Mouse (Mus musculus) small intestine, adult 2 months (tissue): Measurements from ENCODE around the gene Cyp2d9. TPM values are rescaled to one million over a fixed set of nuclear protein-coding genes. Genes with fewer than 3 reads are reported as not detected.
"Not testable (repeated sequence)": the region's sequence is repeated elsewhere in the genome, so short reads cannot be mapped to it uniquely, and the experiment has no call there.

Experiments used
- H3K27ac ChIP-seq: fragments of 200-500 bp; 2 replicates; pipeline ENCODE4 v1.5.1; 2012; ENCODE audit warnings: low read depth, low read length, control low read depth, inconsistent platforms; ENCODE audit not compliant: insufficient read depth
- H3K27me3 ChIP-seq: fragments of 200-500 bp; 2 replicates; pipeline ENCODE4 v1.6.1; 2012; ENCODE audit warnings: mild to moderate bottlenecking, moderate library complexity, low read length, inconsistent platforms; ENCODE audit not compliant: control insufficient read depth, insufficient read depth
- H3K36me3 ChIP-seq: fragments of 200-500 bp; 2 replicates; pipeline ENCODE4 v1.6.1; 2012; ENCODE audit warnings: mild to moderate bottlenecking, low read length, control low read depth, inconsistent platforms; ENCODE audit not compliant: control insufficient read depth, insufficient read depth
- H3K4me1 ChIP-seq: fragments of 200-500 bp; 2 replicates; pipeline ENCODE4 v1.6.1; 2012; ENCODE audit warnings: low read length, inconsistent platforms, mixed read lengths; ENCODE audit not compliant: control insufficient read depth, insufficient read depth, insufficient read length
- H3K4me3 ChIP-seq: fragments of 200-500 bp; 2 replicates; pipeline ENCODE4 v1.5.1; 2012; ENCODE audit warnings: low read depth, mild to moderate bottlenecking, control low read depth, inconsistent platforms, low read length, moderate library complexity
- CTCF ChIP-seq: fragments of 200-500 bp; IDR thresholded peaks from 2 replicates; pipeline ENCODE4 v1.5.1; 2012; ENCODE audit warnings: low read depth, mild to moderate bottlenecking, control low read depth, inconsistent platforms, low read length, moderate library complexity, mixed read lengths; ENCODE audit not compliant: insufficient replicate concordance, insufficient read length; ENCODE audit errors: extremely low read depth
- POLR2A ChIP-seq: fragments of 200-500 bp; IDR thresholded peaks from 2 replicates; pipeline ENCODE4 v1.6.1; 2012; ENCODE audit warnings: low read depth, mild to moderate bottlenecking, control low read depth, inconsistent platforms, low read length, moderate library complexity
- WGBS: fragments of 180-500 bp; shearing (Covaris S2); methylation state at CpG from one replicate; pipeline ENCODE4 v1.1.7; 2018; 5-methylcytosine and 5-hydroxymethylcytosine counted together
- polyA plus RNA-seq: library from polyadenylated mRNA; depleted of rRNA; stranded (reverse); fragments of >200 nt; gene quantifications from 2 replicates; pipeline ENCODE4 v1.2.3, GENCODE M21; 2012; rRNA removed

Gene Cyp2d9
- 0.09 TPM in 1 of 2 replicates, not detected in the other for polyA plus RNA-seq

GRCm38 (mm10) chr15:82433137-82433536 is at the start of gene Cyp2d9:
Cyp2d9 (plus strand) TSS chr15:82433437.
- no peak for TF ChIP-seq POLR2A
- no peaks in the 10 kb centered on the region for H3K27me3 ChIP-seq
- H3K4me1 ChIP-seq = no peaks in the 10 kb centered on the region
- H3K4me3 ChIP-seq = no peak within 1 kb of the TSS
- no peak within 1 kb of the TSS for H3K27ac ChIP-seq
- no peaks in the 10 kb centered on the region for H3K36me3 ChIP-seq

- TF ChIP-seq POLR2A (no peak), CTCF (no peak)
- whole genome bisulfite sequencing = 61% methylated on average over 2 of the region's 2 CpGs
- Histone ChIP-seq H3K27me3 (no peaks in the 10 kb centered on the region), H3K4me1 (peaks cover 2% of the 10 kb centered on the region; the same call in 1 of the 2 replicates), H3K27ac (no peak overlapping the region), H3K4me3 (no peak overlapping the region), H3K36me3 (no peaks in the 10 kb centered on the region)
Observed at GRCm38 (mm10) chr15:82385729-82386128, 47.5 kb upstream of the Cyp2d9 start.

- not testable (repeated sequence) for H3K27me3 ChIP-seq, H3K4me1 ChIP-seq, H3K27ac ChIP-seq, H3K36me3 ChIP-seq, H3K4me3 ChIP-seq
- 94% methylated on average over 10 of the region's 10 CpGs for WGBS
Observed at GRCm38 (mm10) chr15:82389916-82390315, 43.3 kb upstream of the Cyp2d9 start.

- H3K36me3 ChIP-seq, H3K4me1 ChIP-seq, H3K27me3 ChIP-seq, H3K4me3 ChIP-seq, H3K27ac ChIP-seq: not testable (repeated sequence)
- WGBS = 63% methylated on average over 2 of the region's 2 CpGs
Observed at GRCm38 (mm10) chr15:82393922-82394321, 39.3 kb upstream of the Cyp2d9 start, which contains the start of gene Cyp2d11. Cyp2d11 (minus strand) TSS chr15:82394022.

- not testable (repeated sequence) for H3K4me3 ChIP-seq, H3K36me3 ChIP-seq, H3K27me3 ChIP-seq, H3K4me1 ChIP-seq, H3K27ac ChIP-seq
- 58% methylated on average over 3 of the region's 3 CpGs for WGBS
Observed at GRCm38 (mm10) chr15:82395955-82396354, 37.3 kb upstream of the Cyp2d9 start.

- no peaks in the 10 kb centered on the region for H3K36me3 ChIP-seq
- TF ChIP-seq POLR2A (no peak), CTCF (no peak)
- 63% methylated on average over 2 of the region's 2 CpGs for WGBS
- no peaks in the 10 kb centered on the region for H3K4me1 ChIP-seq
- H3K27me3 ChIP-seq = no peaks in the 10 kb centered on the region
- no peak overlapping the region for H3K4me3 ChIP-seq
- no peak overlapping the region for H3K27ac ChIP-seq
Observed at GRCm38 (mm10) chr15:82401516-82401915, 31.7 kb upstream of the Cyp2d9 start.

GRCm38 (mm10) chr15:82402106-82402505 is 31.1 kb upstream of the Cyp2d9 start:
- Histone ChIP-seq H3K27me3 (no peaks in the 10 kb centered on the region), H3K36me3 (no peaks in the 10 kb centered on the region), H3K4me3 (no peak overlapping the region), H3K27ac (no peak overlapping the region), H3K4me1 (peaks cover 4% of the 10 kb centered on the region; the same call in 1 of the 2 replicates)
- TF ChIP-seq POLR2A = no peak
- no peak for TF ChIP-seq CTCF

GRCm38 (mm10) chr15:82402741-82403140 is 30.5 kb upstream of the Cyp2d9 start:
- no peak overlapping the region for H3K27ac ChIP-seq
- H3K36me3 ChIP-seq = no peaks in the 10 kb centered on the region
- no peaks in the 10 kb centered on the region for H3K27me3 ChIP-seq
- WGBS = 89% methylated on average over 6 of the region's 6 CpGs
- TF ChIP-seq CTCF (no peak), POLR2A (no peak)
- H3K4me1 ChIP-seq = peaks cover 4% of the 10 kb centered on the region; the same call in 1 of the 2 replicates
- no peak overlapping the region for H3K4me3 ChIP-seq
